Mouse (Mus musculus) liver, postnatal 0 days (tissue): Measurements from ENCODE around the gene Ccdc92b.
A peak's percentile ranks its signal among the peaks of the same experiment; 100 is the strongest.

Source experiments
- CTCF ChIP-seq: sonication (generic); IDR thresholded peaks from 2 replicates; pipeline ENCODE4 v1.5.1; 2016; ENCODE audit warnings: antibody characterized with exemption, low read depth
- EP300 ChIP-seq: IDR thresholded peaks from 2 replicates; pipeline ENCODE4 v1.6.1; 2016; ENCODE audit warnings: antibody characterized with exemption, low read depth, mild to moderate bottlenecking

- no peak for TF ChIP-seq CTCF
- peak; percentile 45; the same call in 1 of the 2 replicates for TF ChIP-seq EP300
These were observed 54.2 kb downstream of the Ccdc92b start for GRCm38 (mm10) chr11:74673561-74673960.
